Mouse (Mus musculus) adrenal gland, adult 2 months (tissue): ENCODE results near the gene Epn1. TPM values are rescaled to one million over a fixed set of nuclear protein-coding genes. Genes with fewer than 3 reads are reported as not detected.
A peak's percentile ranks its signal among the peaks of the same experiment; 100 is the strongest.

Experiments used
- DNase-seq: peaks from one replicate; pipeline ENCODE4 v3.0.0; 2021
- long read RNA-seq: library from polyadenylated mRNA; stranded (forward); transcript quantifications from one replicate; pipeline ENCODE4 v2.0.0, GENCODE M21; 2021
- polyA plus RNA-seq: library from polyadenylated mRNA; depleted of rRNA; stranded (reverse); fragments of >200 nt; gene quantifications from 2 replicates; pipeline ENCODE4 v1.2.3, GENCODE M21; 2012; rRNA removed
- total RNA-seq, 2 experiments: library from RNA; stranded (reverse); gene quantifications; 2 replicates each; pipeline ENCODE4 v1.2.3; 2021

Gene Epn1
- total RNA-seq (100 to 1,000 TPM; 114 to 169 TPM), polyA plus RNA-seq (291 and 321 TPM in 2 replicates)
- long read RNA-seq, transcript Epn1-202 (12 exons, 2,565 nt) = major isoform, 5 of 48 reads
- long read RNA-seq, partial matches to known transcripts = 19 of 48 reads
- long read RNA-seq, other reads (novel, unspliced or antisense) = 22 of 48 reads

DNA sequence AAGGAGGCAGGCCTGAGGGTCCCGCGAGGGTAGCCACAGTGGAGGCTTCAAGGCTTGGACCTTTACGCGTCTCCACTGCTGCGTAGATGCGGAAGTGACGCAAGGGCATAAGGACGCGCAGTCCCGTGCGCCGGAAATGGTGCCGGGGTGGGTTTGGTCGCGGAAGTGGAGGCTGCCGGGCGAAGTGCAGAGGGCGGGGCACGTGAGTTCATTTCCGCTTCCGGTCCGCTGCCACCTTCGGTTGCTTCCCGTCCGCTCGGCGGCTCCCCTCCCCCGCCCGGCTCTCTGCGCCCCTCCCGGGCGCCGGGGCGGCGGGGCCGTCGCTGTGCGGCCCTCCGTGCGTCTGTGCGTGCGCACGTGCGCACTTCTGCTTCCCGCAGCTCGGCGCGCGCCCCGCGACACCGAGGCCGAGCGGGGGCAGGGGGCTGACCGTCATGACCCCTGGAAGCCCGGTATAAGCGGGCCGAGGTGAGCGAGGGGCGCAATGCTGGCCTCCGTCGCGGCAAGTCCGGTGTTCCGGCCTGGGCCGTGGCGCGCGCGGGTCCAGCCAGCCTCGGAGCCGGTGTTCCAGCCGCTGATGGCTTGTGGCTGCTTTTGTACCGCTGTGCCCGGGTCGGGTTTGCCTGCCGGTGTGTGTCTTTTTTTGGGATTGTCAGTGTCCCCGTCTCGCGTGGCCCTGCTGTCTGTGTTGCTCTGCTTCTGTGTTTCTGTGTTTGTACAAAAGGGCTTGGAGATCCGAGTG is at the start of gene Epn1:
Epn1 (plus strand) TSS at position 226 of the 742 bp plus-strand sequence.
- DNase-seq = peak; percentile 97

DNA sequence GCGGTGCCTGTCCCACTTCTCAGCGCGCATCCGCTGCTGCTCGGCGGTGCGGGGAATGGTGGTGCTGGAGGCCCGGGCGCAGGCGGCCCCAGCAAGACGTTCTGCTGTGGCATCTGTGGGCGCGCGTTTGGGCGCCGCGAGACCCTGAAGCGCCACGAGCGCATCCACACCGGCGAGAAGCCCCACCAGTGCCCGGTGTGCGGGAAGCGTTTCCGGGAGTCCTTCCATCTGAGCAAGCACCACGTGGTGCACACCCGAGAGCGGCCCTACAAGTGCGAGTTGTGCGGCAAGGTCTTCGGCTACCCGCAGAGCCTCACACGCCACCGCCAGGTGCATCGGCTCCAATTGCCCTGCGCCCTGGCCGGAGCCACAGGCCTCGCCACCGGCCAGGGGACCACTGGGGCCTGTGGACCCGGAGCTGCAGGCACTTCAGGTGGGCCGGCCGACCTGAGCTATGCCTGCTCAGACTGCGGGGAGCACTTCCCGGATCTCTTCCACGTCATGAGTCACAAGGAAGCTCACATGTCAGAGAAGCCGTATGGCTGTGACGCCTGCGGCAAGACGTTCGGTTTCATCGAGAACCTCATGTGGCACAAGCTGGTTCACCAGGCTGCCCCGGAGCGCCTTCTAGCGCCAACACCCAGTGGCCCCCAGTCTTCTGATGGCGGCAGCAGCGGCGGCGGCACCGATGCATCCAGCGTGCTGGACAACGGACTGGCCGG is 49.3 kb upstream of the Epn1 start:
- no peak for DNase-seq

- no peak for DNase-seq
These were observed 48.5 kb upstream of the Epn1 start for GRCm38 (mm10) chr7:5031496-5031895.

DNA sequence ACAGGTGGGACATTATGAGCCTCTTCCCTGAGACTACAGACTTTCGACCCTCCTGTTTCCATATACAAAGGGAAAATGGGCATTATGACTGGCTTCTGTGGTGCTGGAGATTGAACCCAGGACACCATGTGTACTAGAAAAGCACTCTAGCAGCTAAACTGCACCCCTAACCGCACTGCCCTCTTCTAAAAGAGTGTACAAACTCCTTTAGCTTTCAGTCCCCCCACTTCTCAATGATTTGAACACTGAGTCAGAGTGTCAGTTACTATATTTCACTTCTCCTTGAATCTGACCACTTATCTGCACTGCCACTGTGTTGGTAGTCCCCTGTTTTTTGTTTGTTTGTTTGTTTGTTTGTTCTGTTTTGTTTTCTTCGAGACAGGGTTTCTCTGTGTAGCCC is 46.2 kb upstream of the Epn1 start, which contains the start of gene 4632433K11Rik:
4632433K11Rik (plus strand) TSS at position 301 of the 400 bp plus-strand sequence.
- no peak for DNase-seq

DNA sequence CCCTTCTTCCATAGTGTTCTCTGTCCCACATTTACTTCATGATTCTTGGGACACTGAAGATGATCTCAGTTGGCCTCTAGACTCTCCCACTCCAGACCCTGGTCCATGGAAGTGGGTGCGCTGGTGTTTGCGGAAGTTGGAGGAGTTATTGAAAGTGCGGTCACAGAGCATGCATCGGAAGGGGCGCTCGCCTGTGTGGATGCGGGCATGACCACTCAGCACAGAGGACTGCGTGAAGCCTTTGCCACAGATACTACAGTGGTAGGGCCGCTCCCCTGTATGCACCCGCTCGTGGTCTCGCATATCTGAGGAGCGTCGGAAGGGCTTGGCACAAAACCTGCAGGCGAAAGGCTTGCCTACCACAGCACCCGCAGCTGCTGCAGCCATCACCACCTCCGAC is 44.4 kb upstream of the Epn1 start:
- no peak for DNase-seq

DNA sequence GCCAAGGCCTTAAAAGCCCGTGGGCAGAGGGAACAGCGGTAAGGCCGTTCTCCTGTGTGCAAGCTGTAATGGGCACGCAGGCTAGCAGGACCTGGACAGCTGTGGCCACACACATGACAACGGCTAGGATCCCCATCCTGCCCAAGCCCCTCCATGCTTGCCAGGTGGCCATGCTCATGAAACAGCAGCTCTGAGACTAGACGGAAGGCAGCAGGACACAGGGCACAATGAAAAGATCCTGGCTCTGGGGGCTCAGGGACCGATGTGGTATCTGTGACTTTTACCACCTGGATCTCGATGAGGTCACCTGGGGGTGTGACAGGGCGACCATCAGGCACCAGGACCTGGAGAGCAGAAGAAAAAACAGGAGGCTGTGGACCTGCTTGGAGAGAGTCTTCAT is 43.9 kb upstream of the Epn1 start:
- DNase-seq = no peak

DNA sequence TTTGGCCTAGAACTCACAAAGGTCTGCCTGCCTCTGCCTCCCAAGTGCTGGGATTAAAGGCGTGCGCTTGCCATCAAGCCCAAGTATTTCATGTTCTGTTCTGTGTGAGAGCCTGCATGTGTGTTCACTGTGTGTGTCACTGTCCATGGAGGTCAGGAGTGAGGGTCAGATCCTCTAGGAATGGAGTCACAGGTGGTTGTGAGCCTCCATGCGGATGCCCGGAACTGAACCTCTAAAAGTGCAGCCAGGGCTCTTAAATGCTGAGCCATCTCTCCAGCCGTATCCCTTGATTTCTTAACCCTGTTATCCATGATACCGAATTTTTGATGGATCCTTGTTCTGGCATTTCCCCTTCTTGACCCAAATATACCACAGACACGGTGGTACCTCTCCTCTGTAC is 43.0 kb upstream of the Epn1 start:
- no peak for DNase-seq

GRCm38 (mm10) chr7:5037467-5037866 is 42.6 kb upstream of the Epn1 start:
- DNase-seq = no peak

- DNase-seq = peak; percentile 96
These were observed 41.8 kb upstream of the Epn1 start, which contains the start of gene Zfp784 for GRCm38 (mm10) chr7:5038109-5038732. Zfp784 (minus strand) TSS chr7:5038446.

DNA sequence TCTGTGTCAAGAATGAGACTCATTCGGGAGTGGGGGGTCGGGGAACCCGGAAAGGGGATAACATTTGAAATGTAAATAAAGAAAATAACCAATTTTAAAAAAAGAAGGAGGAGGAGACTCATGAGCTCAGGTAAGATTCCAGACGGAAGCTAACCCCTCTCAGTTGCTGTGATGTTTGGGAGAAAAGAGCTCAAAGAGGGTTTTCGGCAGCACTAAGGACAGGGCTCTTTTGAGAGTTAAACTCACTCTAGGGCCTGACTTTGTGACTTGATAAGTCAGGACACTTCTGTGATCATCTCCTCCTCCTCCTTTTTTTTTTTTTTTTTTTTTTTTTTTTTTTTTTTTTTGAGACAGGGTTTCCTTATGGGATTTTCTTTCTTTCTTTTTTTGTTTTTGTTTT is 41.1 kb upstream of the Epn1 start:
- DNase-seq = no peak

DNA sequence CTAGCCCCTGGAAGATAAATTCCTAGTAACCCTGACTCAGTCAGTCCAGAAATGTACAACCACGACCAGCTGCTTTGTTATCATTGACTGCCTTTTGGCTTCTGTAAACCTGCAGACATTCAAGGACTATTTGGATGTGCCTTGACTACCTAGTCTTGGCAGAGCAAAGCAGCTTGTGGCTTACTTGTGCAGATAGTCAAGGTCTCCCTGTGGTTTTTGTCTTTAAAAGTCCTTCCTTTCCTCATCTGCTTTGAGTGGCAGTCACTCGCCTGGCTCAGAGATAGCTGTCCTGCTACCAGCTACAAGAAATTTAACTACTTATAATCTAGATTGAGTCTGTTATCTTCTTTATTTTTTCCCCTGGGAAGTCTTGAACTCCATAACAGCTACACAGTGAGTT is 35.1 kb upstream of the Epn1 start:
- no peak for DNase-seq

DNA sequence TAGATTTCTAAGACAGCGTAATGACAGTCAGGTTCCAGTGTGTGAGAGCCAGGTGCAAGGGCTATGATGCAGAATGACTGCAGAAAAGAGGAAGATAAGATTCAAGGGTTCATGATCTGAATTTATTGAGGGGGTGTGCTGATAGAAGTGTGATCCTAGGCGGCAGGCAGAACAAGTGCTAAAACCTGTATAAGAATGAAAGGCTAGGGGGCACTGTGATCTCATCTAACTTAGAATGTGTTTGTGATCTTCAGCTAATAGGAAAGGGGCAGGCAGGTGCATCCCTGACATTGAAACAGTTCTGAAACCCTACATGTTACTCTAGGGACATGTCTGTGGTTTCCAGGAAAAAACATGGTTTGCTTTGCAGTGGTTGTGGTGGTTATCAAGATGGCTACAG is 33.9 kb upstream of the Epn1 start:
- DNase-seq = no peak

DNA sequence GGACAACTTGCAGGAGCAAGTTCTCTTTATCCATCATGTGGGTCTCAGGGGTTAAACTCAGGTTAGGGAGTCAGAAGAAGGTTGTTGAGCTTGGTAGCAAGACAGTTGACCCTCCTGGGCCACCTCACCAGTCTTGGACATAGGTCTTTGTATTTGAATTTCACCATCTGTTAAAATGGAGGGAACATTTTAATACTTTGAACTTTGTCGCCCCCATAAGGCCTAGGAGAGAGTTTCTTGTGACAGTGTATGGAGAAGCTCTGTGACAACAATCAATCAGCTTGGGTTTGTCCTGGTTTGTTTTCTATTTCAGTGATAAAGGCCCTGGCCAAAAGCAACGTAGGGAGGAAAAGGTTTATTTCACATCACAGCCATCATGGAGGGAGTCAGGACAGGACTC is 32.7 kb upstream of the Epn1 start:
- DNase-seq = peak; percentile 41

DNA sequence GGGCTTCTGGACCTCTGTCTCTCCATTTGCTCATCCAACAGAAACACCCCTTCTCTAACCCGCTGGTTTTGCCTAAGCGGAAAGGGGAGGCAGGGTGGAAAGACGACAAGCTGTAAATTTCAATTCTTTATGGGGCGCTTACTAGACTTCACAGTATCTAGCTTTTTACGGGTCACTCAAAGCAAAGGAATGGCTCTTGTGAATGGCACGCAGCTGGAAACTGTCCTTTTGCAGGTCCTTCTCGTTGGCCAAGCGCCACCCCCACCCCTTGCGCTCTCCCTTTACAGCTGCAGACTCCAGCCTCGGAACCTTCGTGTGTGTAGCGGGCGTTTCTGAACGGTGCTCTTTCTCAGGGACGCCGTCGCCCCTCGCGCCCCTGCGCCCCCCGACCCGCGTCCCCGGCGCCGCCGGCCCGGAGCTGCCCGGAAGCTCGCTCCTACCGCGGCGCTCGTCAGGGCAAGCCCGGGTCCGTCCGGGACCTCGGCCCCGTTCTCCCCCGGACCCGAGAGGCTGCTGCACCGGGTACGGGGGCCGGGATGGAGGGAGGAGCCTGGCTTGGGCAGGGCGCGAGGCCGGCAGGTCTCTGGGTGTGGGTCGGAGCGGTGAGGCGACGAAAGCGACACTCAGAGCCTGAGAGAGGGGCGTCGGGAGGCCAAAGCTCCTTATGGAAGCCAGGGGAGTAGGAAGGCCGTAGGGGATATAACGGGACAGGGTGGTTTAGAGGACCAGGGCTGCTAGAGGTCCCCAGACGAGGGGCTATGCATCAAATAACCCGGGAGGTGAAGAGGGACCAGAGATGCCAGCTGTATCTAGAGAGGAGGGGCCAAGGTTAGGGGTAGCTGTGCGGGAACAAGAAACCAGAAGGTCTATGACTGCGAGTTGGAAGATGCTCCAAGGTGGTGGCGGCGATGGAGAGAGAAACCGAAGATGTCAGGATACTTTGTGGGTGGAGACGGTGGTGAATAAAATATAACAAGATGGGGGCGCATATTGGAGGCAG is 28.5 kb upstream of the Epn1 start, which contains the start of gene Zfp580:
Zfp580 (plus strand) TSS at position 346 of the 1,000 bp plus-strand sequence.
- DNase-seq = peak; percentile 86

- DNase-seq = no peak
These were observed 27.6 kb upstream of the Epn1 start for GRCm38 (mm10) chr7:5052438-5052837.

DNA sequence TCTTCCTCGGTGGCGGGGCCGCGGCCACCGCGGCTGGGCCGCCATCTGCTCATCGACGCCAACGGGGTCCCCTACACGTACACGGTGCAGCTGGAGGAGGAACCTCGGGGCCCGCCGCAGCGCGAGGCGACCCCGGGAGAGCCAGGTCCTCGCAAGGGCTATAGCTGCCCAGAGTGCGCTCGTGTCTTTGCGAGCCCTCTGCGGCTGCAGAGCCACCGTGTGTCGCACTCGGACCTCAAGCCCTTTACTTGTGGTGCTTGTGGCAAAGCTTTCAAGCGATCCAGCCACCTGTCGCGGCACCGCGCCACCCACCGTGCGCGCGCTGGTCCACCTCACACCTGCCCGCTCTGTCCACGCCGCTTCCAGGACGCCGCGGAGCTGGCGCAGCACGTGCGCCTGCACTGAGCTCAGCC is 27.1 kb upstream of the Epn1 start:
- DNase-seq = no peak

- no peak for DNase-seq
These were observed 26.4 kb upstream of the Epn1 start for GRCm38 (mm10) chr7:5053456-5054179.

- DNase-seq = no peak
These were observed 23.3 kb upstream of the Epn1 start for GRCm38 (mm10) chr7:5056651-5057263.

DNA sequence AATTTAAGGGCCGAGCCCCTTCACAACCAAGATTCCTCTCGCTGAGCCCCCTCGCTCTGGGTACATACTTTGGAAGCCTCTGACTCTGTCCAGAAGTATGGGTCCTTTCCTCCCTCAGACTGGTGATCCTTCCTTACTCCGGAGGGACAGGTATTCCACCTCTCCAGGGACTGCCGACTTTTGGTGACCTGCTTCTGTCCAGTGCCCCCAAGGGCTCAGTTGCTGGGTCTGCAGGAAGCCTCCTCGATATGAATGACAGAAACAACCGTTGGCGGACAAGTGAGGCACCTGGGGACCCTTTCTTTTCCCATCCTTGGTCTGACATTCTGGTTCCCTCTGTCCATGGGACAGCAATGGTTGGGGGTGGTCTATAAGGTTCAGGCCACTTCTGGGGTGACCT is 22.7 kb upstream of the Epn1 start:
- no peak for DNase-seq

GRCm38 (mm10) chr7:5057804-5058203 is 22.2 kb upstream of the Epn1 start:
- DNase-seq = no peak
